Mouse (Mus musculus): ENCODE measurements at regions not wholly inside any gene's neighbourhood (a gene's known extent, or its start where the extent isn't known, plus 50 kb on each side); places are given as distances from the start of the nearest gene placed in this dataset.

DNA sequence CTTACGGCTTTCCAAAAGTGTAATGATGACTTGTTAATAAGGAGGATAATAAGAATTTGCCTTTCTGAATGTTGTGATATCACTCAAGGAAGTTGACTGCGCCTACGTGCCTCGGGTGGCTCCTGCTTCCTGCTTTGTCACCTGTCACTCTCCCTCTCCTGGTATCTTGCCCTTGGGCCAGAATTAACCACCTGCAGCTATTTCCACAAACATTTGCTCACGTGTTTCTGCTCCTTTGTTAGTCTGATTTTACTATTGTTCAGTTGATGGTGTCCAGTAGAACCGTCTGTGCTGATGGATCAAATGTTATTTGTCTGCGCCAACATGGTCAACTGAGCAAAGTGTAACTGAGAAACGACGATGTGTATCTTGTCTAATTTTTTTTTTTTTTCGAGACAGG is 193.4 kb upstream of the Prdm1 start:
- TF ChIP-seq E2F4 (IDR thresholded peaks at IDR 0.05; ENCODE audit: insufficient replicate concordance, low read depth, low read length), result no peak
- TF ChIP-seq MAZ (IDR thresholded peaks at IDR 0.05; ENCODE audit: low read depth, low read length), result no peak
- no peak for TF ChIP-seq CTCF (conservative IDR thresholded peaks at IDR 0.05 in 1 of 2, IDR thresholded peaks at IDR 0.05 in 1 of 2; ENCODE audit: low read depth in 2 of 2, low read length in 2 of 2)

Measured in CH12.LX (cell line).